Mouse (Mus musculus) forebrain, embryonic 16.5 days (tissue): Measurements from ENCODE around the gene Pgbd1. TPM values are rescaled to one million over a fixed set of nuclear protein-coding genes. Genes with fewer than 3 reads are reported as not detected.
"Not testable (repeated sequence)": the region's sequence is repeated elsewhere in the genome, so short reads cannot be mapped to it uniquely, and the experiment has no call there.

Experiments used
- ATAC-seq: fragments of 200-750 bp; cut with Nextera tagmentation; 2 replicates; pipeline ENCODE4 v1.8.0; 2017; ENCODE audit warnings: mild to moderate bottlenecking, moderate library complexity
- H3K27ac ChIP-seq: fragments of 300-500 bp; sonication (generic); 2 replicates; pipeline ENCODE4 v1.5.1; 2014; ENCODE audit warnings: low read length, control low read depth
- H3K27me3 ChIP-seq: fragments of 300-500 bp; sonication (generic); replicated peaks from 2 replicates; pipeline ENCODE4 v1.6.1; 2014; ENCODE audit warnings: low read length; ENCODE audit not compliant: control insufficient read depth, insufficient read depth
- H3K36me3 ChIP-seq: fragments of 300-500 bp; sonication (generic); 2 replicates; pipeline ENCODE4 v1.6.1; 2014; ENCODE audit not compliant: control insufficient read depth, insufficient read depth
- H3K4me1 ChIP-seq: fragments of 300-500 bp; sonication (generic); replicated peaks from 2 replicates; pipeline ENCODE4 v1.6.1; 2014; ENCODE audit warnings: low read length; ENCODE audit not compliant: control insufficient read depth, insufficient read depth
- H3K4me2 ChIP-seq: fragments of 300-500 bp; sonication (generic); 2 replicates; pipeline ENCODE4 v1.6.1; 2014; ENCODE audit warnings: mild to moderate bottlenecking, low read length, control low read depth
- H3K4me3 ChIP-seq: fragments of 300-500 bp; sonication (generic); replicated peaks from 2 replicates; pipeline ENCODE4 v1.5.1; 2014; ENCODE audit warnings: mild to moderate bottlenecking, low read length, control low read depth
- H3K9ac ChIP-seq: fragments of 300-500 bp; sonication (generic); replicated peaks from 2 replicates; pipeline ENCODE4 v1.6.1; 2014; ENCODE audit warnings: low read depth, low read length, control low read depth
- H3K9me3 ChIP-seq: fragments of 300-500 bp; sonication (generic); 2 replicates; pipeline ENCODE4 v1.6.1; 2016; ENCODE audit warnings: low read length; ENCODE audit not compliant: control insufficient read depth
- WGBS: fragments of 180-500 bp; shearing (Covaris S2); extraction: QIAGEN DNeasy Blood & Tissue Kit; methylation state at CpG from one replicate; pipeline ENCODE4 v1.1.7; 2014; 5-methylcytosine and 5-hydroxymethylcytosine counted together
- polyA plus RNA-seq: library from polyadenylated mRNA; unstranded; fragments of >200 nt; fragmentation: Nextera tagmentation; extraction: Ambion mirVana; gene quantifications from 2 replicates; pipeline ENCODE4 v1.2.1, GENCODE M21; 2015

Pgbd1 gene
- polyA plus RNA-seq, 1 experiment from 2014 or later: 3.4 TPM

DNA sequence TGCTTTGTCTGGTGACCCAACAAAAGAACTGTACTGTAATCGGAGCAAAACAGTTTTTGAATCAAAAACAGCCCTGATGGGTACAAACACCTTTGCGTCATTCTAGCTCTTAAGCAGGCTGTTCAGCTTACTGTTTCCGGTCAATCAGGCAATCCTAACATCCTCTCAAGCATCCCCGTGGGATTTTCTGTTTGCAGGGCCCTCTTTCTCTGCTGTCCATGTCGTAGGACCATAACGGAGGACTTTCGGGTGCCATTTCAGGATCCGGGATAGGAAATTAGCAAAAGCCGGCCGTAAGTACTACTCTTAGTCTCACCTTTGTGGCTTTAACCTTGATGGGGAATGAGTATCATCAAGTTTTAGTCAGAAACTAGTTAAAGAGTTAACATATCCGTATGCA, 33.5 kb downstream of the Pgbd1 start:
- whole genome bisulfite sequencing: 79% methylated on average over 11 of the region's 11 CpGs
- Histone ChIP-seq H3K4me1 (0 out of 2 replicates have a peak, but pooled peaks cover 4% of the 10 kb centered on the region), H3K27ac (no peak overlapping the region), H3K27me3 (no peaks in the 10 kb centered on the region), H3K36me3 (no peaks in the 10 kb centered on the region), H3K4me3 (no peak overlapping the region), H3K9ac (no peak overlapping the region), H3K4me2 (no peak overlapping the region), H3K9me3 (no peaks in the 10 kb centered on the region)
- no peak for ATAC-seq

DNA sequence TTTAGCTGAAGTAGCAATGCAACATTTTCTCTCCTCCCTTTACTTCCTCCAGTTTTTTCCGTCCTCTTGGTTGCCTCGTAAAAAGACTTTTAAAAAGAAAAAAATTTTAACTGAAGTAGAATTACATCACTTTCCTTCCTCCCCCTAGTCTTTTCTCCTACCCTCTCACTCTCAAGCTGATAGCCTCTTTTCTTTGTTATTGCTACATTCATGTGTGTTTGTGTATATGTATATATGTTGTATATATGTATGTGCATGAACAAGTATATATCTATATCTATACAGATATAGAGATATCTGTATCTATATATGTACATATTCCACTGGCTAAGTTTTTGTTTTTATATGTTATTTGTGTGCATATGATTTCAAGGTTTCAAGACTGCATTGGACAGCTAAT, 38.0 kb downstream of the Pgbd1 start:
- H3K4me2 ChIP-seq: peak overlapping the region; percentile 80
- peaks cover 27% of the 10 kb centered on the region for H3K4me1 ChIP-seq
- 0% methylated on average over 2 of the region's 2 CpGs for WGBS
- no peaks in the 10 kb centered on the region for H3K27me3 ChIP-seq
- H3K27ac ChIP-seq: no peak overlapping the region
- H3K9ac ChIP-seq: peak overlapping the region; percentile 88
- H3K36me3 ChIP-seq: 0 out of 2 replicates have a peak, but pooled peaks cover 5% of the 10 kb centered on the region
- peak; percentile 54 for ATAC-seq
- no peaks in the 10 kb centered on the region for H3K9me3 ChIP-seq
- peak overlapping the region; percentile 96 for H3K4me3 ChIP-seq

DNA sequence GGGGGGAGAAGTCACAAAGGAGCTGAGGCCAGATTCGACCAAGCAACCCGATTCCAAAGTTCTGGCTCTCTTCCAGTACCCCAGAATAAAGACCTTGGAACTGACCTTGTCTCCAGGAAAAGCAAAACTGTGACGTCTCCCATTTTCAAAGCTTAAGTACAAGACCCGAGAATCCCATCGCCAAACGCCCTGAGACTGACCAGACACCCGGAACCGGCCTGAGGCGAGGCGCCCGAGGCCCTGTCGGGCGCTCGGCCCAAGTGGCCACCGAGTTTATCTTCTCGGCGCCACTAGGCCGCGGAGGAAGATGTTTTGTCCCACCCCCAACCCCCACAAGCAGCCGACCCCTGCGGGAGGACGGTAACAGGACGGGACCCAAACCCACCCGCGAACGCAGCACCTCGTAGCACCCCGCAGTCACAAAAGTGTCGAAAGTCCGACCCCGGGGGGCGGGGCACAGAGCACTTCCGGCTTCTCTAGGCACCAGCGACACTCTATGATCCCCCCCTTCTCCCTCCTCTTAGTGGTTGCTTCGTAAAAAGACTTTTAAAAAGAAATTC, 38.5 kb downstream of the Pgbd1 start, which contains the start of gene Zkscan3:
Zkscan3 (minus strand) TSS at position 469 of the 560 bp plus-strand sequence.
- under 1% methylated on average over 35 of the region's 35 CpGs for WGBS
- Histone ChIP-seq H3K36me3 (0 out of 2 replicates have a peak, but pooled peaks cover 5% of the 10 kb centered on the region), H3K9ac (peak within 1 kb of the TSS; percentile 88), H3K27ac (peak within 1 kb of the TSS; percentile 60), H3K4me2 (peak within 1 kb of the TSS; percentile 80), H3K27me3 (no peaks in the 10 kb centered on the region), H3K4me3 (peak within 1 kb of the TSS; percentile 96), H3K4me1 (peaks cover 24% of the 10 kb centered on the region), H3K9me3 (no peaks in the 10 kb centered on the region)
- ATAC-seq: peak; percentile 97

GRCm38 (mm10) chr13:21401636-21402286, 39.1 kb downstream of the Pgbd1 start:
- H3K9me3 ChIP-seq: no peaks in the 10 kb centered on the region
- peak overlapping the region; percentile 80 for H3K4me2 ChIP-seq
- 0 out of 2 replicates have a peak, but pooled peaks cover 5% of the 10 kb centered on the region for H3K36me3 ChIP-seq
- peak overlapping the region; percentile 88 for H3K9ac ChIP-seq
- H3K27me3 ChIP-seq: no peaks in the 10 kb centered on the region
- peak overlapping the region; percentile 96 for H3K4me3 ChIP-seq
- no peak overlapping the region; the same call in 1 of the 2 replicates for H3K27ac ChIP-seq
- 14% methylated on average over 12 of the region's 12 CpGs for WGBS
- ATAC-seq: peak; percentile 39
- peaks cover 24% of the 10 kb centered on the region for H3K4me1 ChIP-seq

DNA sequence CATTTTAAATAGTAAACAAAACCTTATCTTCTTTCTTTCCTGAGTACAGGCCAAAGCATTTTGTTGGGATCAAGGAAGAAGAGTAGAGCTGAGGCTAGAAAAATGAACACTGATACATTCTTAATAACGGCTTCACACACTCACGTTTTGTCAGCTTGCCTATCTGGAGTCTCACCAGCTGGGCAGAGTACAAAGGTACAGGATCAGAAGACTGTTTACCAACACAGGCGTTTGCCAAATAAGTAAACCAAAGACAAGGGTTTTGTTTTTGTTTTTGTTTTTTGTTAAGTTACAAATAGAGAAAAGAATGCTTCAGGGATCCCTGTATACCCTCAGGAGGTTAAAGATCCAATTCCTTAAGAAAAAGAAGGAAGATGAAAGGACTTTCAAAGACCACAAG, 39.7 kb downstream of the Pgbd1 start:
- Histone ChIP-seq H3K27ac (no peak overlapping the region), H3K9ac (peak overlapping the region; percentile 88; the same call in 1 of the 2 replicates), H3K4me3 (peak overlapping the region; percentile 96), H3K4me2 (peak overlapping the region; percentile 80), H3K27me3 (no peaks in the 10 kb centered on the region), H3K9me3 (no peaks in the 10 kb centered on the region), H3K4me1 (peaks cover 24% of the 10 kb centered on the region), H3K36me3 (0 out of 2 replicates have a peak, but pooled peaks cover 9% of the 10 kb centered on the region)
- no peak for ATAC-seq
- WGBS: 75% methylated on average over 3 of the region's 3 CpGs

GRCm38 (mm10) chr13:21397486-21397885, 43.4 kb downstream of the Pgbd1 start:
- Histone ChIP-seq H3K9ac (no peak overlapping the region), H3K9me3 (no peaks in the 10 kb centered on the region), H3K4me1 (peaks cover 24% of the 10 kb centered on the region), H3K4me3 (no peak overlapping the region), H3K27ac (no peak overlapping the region), H3K36me3 (peaks cover 30% of the 10 kb centered on the region), H3K27me3 (no peaks in the 10 kb centered on the region), H3K4me2 (no peak overlapping the region)
- 92% methylated on average over 2 of the region's 2 CpGs for WGBS
- ATAC-seq: no peak

DNA sequence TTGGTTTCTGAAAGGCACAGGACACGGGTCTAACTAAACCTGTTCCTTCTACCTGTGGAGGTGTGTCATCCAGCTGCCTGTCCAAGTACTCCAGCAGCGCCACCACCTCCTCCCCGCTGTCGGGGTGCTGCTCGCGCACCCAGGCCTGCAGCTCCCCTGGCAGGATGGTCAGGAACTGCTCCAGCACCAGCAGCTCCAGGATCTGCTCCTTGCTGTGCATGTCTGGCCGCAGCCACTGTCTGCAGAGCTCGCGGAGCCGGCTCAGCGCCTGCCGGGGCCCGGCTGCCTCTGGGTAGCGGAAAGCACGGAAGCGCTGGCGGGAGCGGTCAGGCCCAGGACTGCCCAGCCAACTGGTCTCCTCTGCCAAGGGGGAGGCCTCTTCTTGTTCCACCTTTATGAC, 44.8 kb downstream of the Pgbd1 start:
- H3K9ac ChIP-seq, H3K4me2 ChIP-seq, H3K27ac ChIP-seq, H3K9me3 ChIP-seq, H3K4me3 ChIP-seq, H3K27me3 ChIP-seq: not testable (repeated sequence)
- WGBS: 96% methylated on average over 13 of the region's 18 CpGs
- ATAC-seq: peak; percentile 26; the same call in 1 of the 2 replicates
- H3K4me1 ChIP-seq: peaks cover 17% of the 10 kb centered on the region
- H3K36me3 ChIP-seq: peaks cover 42% of the 10 kb centered on the region

DNA sequence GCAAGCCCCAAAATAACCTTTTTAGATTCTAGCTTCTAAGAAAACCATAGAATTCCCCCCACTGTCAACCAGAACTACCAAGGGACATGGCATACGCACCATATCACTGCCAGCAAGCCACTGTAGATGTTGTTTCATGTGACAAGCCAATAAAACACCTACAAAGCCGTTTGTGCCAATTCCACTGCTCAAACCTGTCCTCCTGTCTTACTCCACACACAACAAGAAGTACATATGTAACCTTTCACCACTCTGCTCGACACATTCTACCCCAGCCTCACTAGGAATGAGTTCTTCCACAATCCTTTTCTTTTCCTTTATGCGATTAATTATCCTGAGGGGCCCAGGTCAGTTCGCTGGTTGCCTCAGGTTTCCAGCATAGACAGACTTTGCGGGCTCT, 45.2 kb downstream of the Pgbd1 start:
- Histone ChIP-seq H3K4me2 (no peak overlapping the region), H3K27ac (no peak overlapping the region), H3K27me3 (no peaks in the 10 kb centered on the region), H3K9me3 (no peaks in the 10 kb centered on the region), H3K4me3 (no peak overlapping the region), H3K36me3 (peaks cover 46% of the 10 kb centered on the region), H3K4me1 (peaks cover 13% of the 10 kb centered on the region), H3K9ac (no peak overlapping the region)
- 96% methylated on average over 6 of the region's 6 CpGs for WGBS
- ATAC-seq: 0 out of 2 replicates have a peak, but pooled peaks have one; percentile 6

- ATAC-seq: no peak
- no peak overlapping the region for H3K27ac ChIP-seq
- H3K4me1 ChIP-seq: peaks cover 11% of the 10 kb centered on the region
- no peaks in the 10 kb centered on the region for H3K27me3 ChIP-seq
- H3K9ac ChIP-seq: no peak overlapping the region
- no peaks in the 10 kb centered on the region for H3K9me3 ChIP-seq
- no peak overlapping the region for H3K4me2 ChIP-seq
- H3K4me3 ChIP-seq: no peak overlapping the region
- peaks cover 50% of the 10 kb centered on the region for H3K36me3 ChIP-seq
- 91% methylated on average over 1 of the region's 1 CpGs for WGBS
Measured at GRCm38 (mm10) chr13:21395211-21395610, 45.6 kb downstream of the Pgbd1 start.
